Mouse (Mus musculus): Measurements from ENCODE around the gene Pgm2l1.

DNA sequence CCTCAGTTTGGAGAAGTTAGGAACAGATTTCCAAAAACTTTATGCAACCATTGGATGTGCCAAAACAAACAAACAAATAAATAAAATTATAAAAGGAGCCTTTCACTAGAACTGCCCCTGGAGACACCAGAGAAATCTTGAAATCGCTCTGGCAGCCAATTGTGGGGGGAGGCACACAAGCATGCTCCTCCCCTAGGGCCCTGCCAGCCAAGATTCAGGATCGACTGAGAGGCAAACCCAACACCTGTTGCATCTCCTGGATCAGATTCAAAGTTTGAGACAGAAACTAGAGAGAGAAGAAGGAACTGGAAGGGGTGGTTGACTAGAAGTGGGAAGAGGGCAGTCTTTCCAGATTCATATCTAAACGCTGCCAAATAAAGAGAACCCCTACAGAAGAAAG is 23.6 kb upstream of the Pgm2l1 start:
- no peak for TF ChIP-seq CTCF (IDR thresholded peaks at IDR 0.05; ENCODE audit: low read depth)
- TF ChIP-seq EP300 (IDR thresholded peaks at IDR 0.05; ENCODE audit: low read depth): no peak
